Mouse (Mus musculus): ENCODE measurements around the gene Iqgap3. TPM values are rescaled to one million over a fixed set of nuclear protein-coding genes. Genes with fewer than 3 reads are reported as not detected.
A peak's percentile ranks its signal among the peaks of the same experiment; 100 is the strongest.

The Iqgap3 gene
- total and polyA plus RNA-seq, 3 experiments, result 0.21 to 0.64 (median 0.45) TPM

- DNase-seq, result peak; percentile 84 to 86
- no peaks in the 10 kb centered on the region for H3K27me3 ChIP-seq (ENCODE audit: control insufficient read depth, insufficient read depth, low read length)
- peak; percentile 65; the same call in 1 of the 2 replicates for TF ChIP-seq EP300 (IDR thresholded peaks at IDR 0.05; ENCODE audit: insufficient read depth, low read depth, low read length)
- peak; percentile 90 for TF ChIP-seq POLR2A (IDR thresholded peaks at IDR 0.05; ENCODE audit: insufficient read depth, low read depth, low read length)
- no peak for TF ChIP-seq CTCF (IDR thresholded peaks at IDR 0.05)
- H3K4me3 ChIP-seq, result peak overlapping the region; percentile 96
- peak overlapping the region; percentile 99 for H3K27ac ChIP-seq
- intact Hi-C loops (cut with DNase I), result loop anchor here (2.0 to 5.0 kb wide), 2 partner anchors 32 to 161 kb away; no protein-coding TSS in a partner anchor
- peaks cover 15% of the 10 kb centered on the region for H3K36me3 ChIP-seq (ENCODE audit: control insufficient read depth, insufficient read depth, low read length)
- peaks cover 44% of the 10 kb centered on the region for H3K4me1 ChIP-seq (ENCODE audit: control insufficient read depth, insufficient read depth, low read length)
- WGBS, result under 1% methylated on average over 33 of the region's 33 CpGs
- peak overlapping the region; percentile 86 for H3K9ac ChIP-seq (ENCODE audit: low read depth, low read length)
- peaks cover 14% of the 10 kb centered on the region for H3K79me2 ChIP-seq (replicated peaks; ENCODE audit: control insufficient read depth, insufficient read depth, low read length)
Measured at GRCm38 (mm10) chr3:88142916-88143771, 61.4 kb downstream of the Iqgap3 start.

- intact Hi-C loops (cut with DNase I), result loop anchor here (2.0 to 5.0 kb wide), 2 partner anchors 31 to 162 kb away; no protein-coding TSS in a partner anchor
- TF ChIP-seq CTCF (IDR thresholded peaks at IDR 0.05) (no peak), POLR2A (IDR thresholded peaks at IDR 0.05; ENCODE audit: insufficient read depth, low read depth, low read length) (peak; percentile 22; the same call in 1 of the 2 replicates), EP300 (IDR thresholded peaks at IDR 0.05; ENCODE audit: insufficient read depth, low read depth, low read length) (0 out of 2 replicates have a peak, but pooled peaks have one; percentile 35)
- peak overlapping the region; percentile 99 for H3K27ac ChIP-seq
- peaks cover 15% of the 10 kb centered on the region for H3K79me2 ChIP-seq (replicated peaks; ENCODE audit: control insufficient read depth, insufficient read depth, low read length)
- peak overlapping the region; percentile 96 for H3K4me3 ChIP-seq
- 5% methylated on average over 5 of the region's 5 CpGs for WGBS
- H3K27me3 ChIP-seq (ENCODE audit: control insufficient read depth, insufficient read depth, low read length), result no peaks in the 10 kb centered on the region
- H3K4me1 ChIP-seq (ENCODE audit: control insufficient read depth, insufficient read depth, low read length), result peaks cover 52% of the 10 kb centered on the region
- H3K9ac ChIP-seq (ENCODE audit: low read depth, low read length), result peak overlapping the region; percentile 74
- DNase-seq, result peak; percentile 64 to 70
- H3K36me3 ChIP-seq (ENCODE audit: control insufficient read depth, insufficient read depth, low read length), result peaks cover 16% of the 10 kb centered on the region
Measured at GRCm38 (mm10) chr3:88143961-88144486, 62.3 kb downstream of the Iqgap3 start.

DNA sequence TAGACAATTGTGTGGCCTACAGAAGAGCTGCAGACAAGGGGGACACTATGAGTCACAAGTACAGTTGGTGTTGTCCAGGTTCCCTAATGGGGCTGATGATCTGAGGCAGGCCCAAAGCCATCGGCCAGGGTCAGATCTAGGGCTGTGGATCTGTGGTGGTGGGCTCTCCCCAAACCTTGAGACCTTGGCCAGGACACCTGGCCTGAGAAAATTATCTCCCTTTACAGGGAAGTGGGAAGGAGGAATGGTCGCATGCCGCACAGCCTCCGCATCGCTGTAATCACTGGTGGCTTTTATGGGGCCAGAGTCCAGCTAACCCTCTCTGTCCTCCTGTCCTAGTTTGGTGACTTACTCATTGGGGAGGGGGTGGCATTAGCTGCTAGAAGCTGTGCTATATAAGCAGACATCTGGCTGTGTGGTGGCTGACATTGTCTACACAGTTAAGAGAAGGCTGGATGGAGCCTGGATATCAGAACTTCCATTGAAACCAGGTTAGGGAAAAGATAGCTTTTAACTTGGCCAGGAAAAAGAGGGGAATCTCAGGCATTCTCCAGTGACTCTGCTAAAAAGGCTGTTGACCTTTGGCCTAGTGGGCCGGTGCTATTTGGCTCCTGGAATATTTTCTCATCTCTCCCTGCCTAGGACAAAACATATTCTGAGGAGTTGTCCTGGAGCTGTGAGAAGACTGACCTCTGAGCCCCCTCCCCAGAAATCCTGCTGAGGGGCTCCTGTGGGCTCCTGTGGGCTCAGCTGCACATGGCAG is 63.1 kb downstream of the Iqgap3 start:
- H3K79me2 ChIP-seq (replicated peaks; ENCODE audit: control insufficient read depth, insufficient read depth, low read length), result peaks cover 15% of the 10 kb centered on the region
- peak in 1 of 2 experiments; percentile 46 for DNase-seq
- no peaks in the 10 kb centered on the region for H3K27me3 ChIP-seq (ENCODE audit: control insufficient read depth, insufficient read depth, low read length)
- 13% methylated on average over 6 of the region's 6 CpGs for WGBS
- intact Hi-C loops (cut with DNase I), result loop anchor here (5.0 kb wide), 1 partner anchor 163 kb away; no protein-coding TSS in a partner anchor
- H3K27ac ChIP-seq, result peak overlapping the region; percentile 99
- TF ChIP-seq EP300 (IDR thresholded peaks at IDR 0.05; ENCODE audit: insufficient read depth, low read depth, low read length) (no peak), POLR2A (IDR thresholded peaks at IDR 0.05; ENCODE audit: insufficient read depth, low read depth, low read length) (no peak), CTCF (IDR thresholded peaks at IDR 0.05) (no peak)
- peak overlapping the region; percentile 96 for H3K4me3 ChIP-seq
- peaks cover 16% of the 10 kb centered on the region for H3K36me3 ChIP-seq (ENCODE audit: control insufficient read depth, insufficient read depth, low read length)
- peaks cover 59% of the 10 kb centered on the region for H3K4me1 ChIP-seq (ENCODE audit: control insufficient read depth, insufficient read depth, low read length)
- H3K9ac ChIP-seq (ENCODE audit: low read depth, low read length), result peak overlapping the region; percentile 74

GRCm38 (mm10) chr3:88145411-88145782 is 63.6 kb downstream of the Iqgap3 start:
- H3K27me3 ChIP-seq (ENCODE audit: control insufficient read depth, insufficient read depth, low read length), result no peaks in the 10 kb centered on the region
- peak overlapping the region; percentile 96 for H3K4me3 ChIP-seq
- peak overlapping the region; percentile 99 for H3K27ac ChIP-seq
- WGBS, result 5% methylated on average over 4 of the region's 4 CpGs
- peaks cover 57% of the 10 kb centered on the region for H3K4me1 ChIP-seq (ENCODE audit: control insufficient read depth, insufficient read depth, low read length)
- peak; percentile 63 to 64 for DNase-seq
- H3K79me2 ChIP-seq (replicated peaks; ENCODE audit: control insufficient read depth, insufficient read depth, low read length), result peaks cover 17% of the 10 kb centered on the region
- H3K36me3 ChIP-seq (ENCODE audit: control insufficient read depth, insufficient read depth, low read length), result peaks cover 16% of the 10 kb centered on the region
- H3K9ac ChIP-seq (ENCODE audit: low read depth, low read length), result peak overlapping the region; percentile 74
- intact Hi-C loops (cut with DNase I), result no loop called here
- no peak for TF ChIP-seq CTCF (IDR thresholded peaks at IDR 0.05)
- TF ChIP-seq EP300 (IDR thresholded peaks at IDR 0.05; ENCODE audit: insufficient read depth, low read depth, low read length), result no peak
- TF ChIP-seq POLR2A (IDR thresholded peaks at IDR 0.05; ENCODE audit: insufficient read depth, low read depth, low read length), result no peak

GRCm38 (mm10) chr3:88145952-88146351 is 64.2 kb downstream of the Iqgap3 start:
- intact Hi-C loops (cut with DNase I), result no loop called here
- Histone ChIP-seq H3K4me3 (peak overlapping the region; percentile 96), H3K27me3 (ENCODE audit: control insufficient read depth, insufficient read depth, low read length) (no peaks in the 10 kb centered on the region), H3K79me2 (replicated peaks; ENCODE audit: control insufficient read depth, insufficient read depth, low read length) (peaks cover 18% of the 10 kb centered on the region), H3K36me3 (ENCODE audit: control insufficient read depth, insufficient read depth, low read length) (peaks cover 16% of the 10 kb centered on the region), H3K4me1 (ENCODE audit: control insufficient read depth, insufficient read depth, low read length) (peaks cover 58% of the 10 kb centered on the region), H3K9ac (ENCODE audit: low read depth, low read length) (peak overlapping the region; percentile 74), H3K27ac (peak overlapping the region; percentile 99)
- peak; percentile 61 to 64 for DNase-seq
- TF ChIP-seq CTCF (IDR thresholded peaks at IDR 0.05), result no peak
- WGBS, result 8% methylated on average over 5 of the region's 5 CpGs

Data from heart, adult 2 months (tissue).